Mouse (Mus musculus) cerebellum, adult 9-10 months (tissue): Measurements from ENCODE around the gene Slamf9.
A peak's percentile ranks its signal among the peaks of the same experiment; 100 is the strongest.

Experiments
- DNase-seq: peaks from one replicate; pipeline ENCODE4 v3.0.0; 2022

The Slamf9 gene

GRCm38 (mm10) chr1:172463387-172464333 lies 11.5 kb upstream of the Slamf9 start:
- no peak for DNase-seq

DNA sequence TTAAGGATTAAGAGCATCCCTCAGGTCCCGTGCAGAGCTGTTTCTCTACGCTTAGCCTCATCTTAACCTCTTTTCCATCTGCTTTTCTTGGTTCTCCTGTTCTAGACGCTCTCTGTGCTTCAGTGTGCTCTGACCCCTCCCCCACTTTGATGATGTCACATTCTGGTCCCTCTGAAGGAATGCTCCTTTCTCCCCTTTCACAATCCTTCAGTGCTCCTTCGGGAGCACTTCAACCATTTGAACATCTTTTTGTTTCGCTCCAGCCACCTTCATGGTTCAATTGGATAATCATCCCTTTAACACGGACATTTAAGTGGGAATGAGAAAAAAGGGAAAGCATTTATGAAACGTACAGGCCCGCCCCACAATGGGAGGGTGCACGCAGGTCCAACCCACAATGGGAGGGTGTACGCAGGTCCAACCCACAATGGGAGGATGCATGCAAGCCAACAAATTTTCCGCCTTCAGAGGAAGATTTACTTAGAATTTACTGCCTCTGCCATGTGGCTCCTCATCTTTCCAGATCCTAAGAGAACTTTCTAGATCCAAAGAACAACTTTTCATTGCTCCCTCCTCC lies 6.8 kb upstream of the Slamf9 start:
- no peak for DNase-seq

DNA sequence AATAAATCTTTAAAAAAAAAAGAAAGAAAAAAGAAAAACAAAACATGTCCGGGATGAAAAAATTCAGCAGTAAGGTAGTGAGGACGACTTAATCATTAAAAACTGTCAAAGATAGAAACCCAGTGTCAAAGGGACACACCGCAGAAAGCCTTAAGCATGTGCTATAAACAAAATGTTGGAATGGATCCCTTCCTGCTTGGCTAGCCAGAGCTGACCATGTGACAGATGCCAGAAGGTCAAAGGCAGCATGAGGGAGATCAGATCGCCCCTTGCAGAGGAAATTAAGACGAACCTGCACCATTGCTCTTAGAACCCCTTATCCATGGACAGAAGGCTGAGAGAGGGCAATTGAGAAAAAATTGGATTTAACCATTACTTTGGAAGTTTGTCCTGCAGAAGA lies 5.8 kb upstream of the Slamf9 start:
- no peak for DNase-seq

- DNase-seq = no peak
Measured at GRCm38 (mm10) chr1:172469810-172470448, 5.2 kb upstream of the Slamf9 start.

DNA sequence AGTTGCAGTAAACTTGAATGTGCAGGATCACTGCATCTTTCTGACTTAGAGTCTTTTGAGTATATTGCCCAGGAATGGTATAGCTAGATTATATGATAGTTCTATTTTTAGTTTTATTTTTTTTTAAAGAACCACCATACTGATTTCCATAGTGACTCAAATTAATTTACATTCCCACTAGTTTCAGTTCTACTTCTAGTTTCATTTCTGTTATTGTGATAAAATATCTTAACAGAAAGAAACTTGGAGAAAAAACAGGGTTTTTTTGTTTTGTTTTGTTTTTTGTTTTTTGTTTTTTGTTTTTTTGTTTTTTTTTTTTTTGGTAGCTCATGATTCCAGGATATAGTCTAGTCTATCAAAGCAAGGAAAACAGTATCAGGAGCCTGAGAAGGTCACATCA lies 2.2 kb upstream of the Slamf9 start:
- DNase-seq = no peak

DNA sequence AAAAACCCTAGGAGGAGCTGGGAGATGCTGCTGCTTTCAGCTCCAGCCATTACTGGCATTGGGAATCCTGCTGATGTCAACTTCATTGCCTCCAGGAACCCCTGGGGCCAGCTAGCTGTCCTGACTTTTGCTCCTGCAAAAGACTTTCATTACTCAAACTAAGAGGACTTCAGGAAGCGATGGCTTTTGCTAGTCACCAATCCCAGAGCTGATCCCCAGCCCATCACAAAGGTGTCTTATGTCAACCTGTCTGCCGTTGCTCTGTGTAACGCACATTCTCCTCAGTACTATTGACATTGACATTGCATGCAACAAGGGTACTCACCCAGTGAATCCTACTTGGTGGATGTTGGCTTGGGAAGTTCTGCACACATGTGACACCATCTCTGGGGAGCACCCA lies 962 bp upstream of the Slamf9 start:
- no peak for DNase-seq

DNA sequence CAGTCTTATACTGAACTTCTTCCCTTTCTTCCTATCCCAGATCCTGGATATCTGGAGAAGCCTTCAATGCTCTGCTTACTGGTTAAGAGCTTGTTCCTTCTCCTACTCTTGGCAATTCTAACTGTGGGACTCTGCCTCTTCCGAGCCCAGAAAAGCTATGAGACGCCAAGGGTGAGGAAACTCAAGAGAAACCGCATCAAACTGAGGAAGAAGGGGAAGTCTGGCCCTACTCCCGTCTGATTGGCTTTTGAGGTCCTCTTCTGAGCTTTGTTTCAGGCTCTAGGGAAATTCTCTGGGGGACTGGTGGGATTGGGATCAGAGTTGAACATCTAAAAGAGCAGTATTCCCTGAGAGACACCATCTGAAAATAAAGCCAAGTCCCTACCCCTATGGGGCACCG lies 2.9 kb downstream of the Slamf9 start:
- DNase-seq = no peak

- DNase-seq = no peak
Measured at GRCm38 (mm10) chr1:172480376-172480775, 5.2 kb downstream of the Slamf9 start.

DNA sequence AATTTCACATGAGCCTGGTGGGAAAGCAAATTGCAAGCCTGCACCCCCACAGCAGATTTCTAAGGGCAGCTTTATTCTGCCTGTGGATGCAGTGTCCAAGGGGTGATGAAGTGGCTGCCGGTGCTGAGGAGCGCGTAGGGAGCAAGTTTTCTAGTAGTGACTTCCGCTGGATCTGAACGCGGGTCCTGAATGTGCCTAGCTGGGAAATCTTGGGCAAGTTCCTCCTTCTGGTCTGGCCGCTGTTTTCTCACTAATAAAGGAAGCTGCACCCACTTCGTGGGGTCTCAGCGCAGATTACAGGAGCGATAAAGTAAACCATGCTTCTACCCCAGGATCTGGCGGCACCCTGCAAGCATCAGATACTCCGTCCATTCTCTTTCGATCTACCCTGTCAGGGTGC lies 6.0 kb downstream of the Slamf9 start:
- DNase-seq = no peak

GRCm38 (mm10) chr1:172481540-172482280 lies 6.6 kb downstream of the Slamf9 start, which contains the start of gene Igsf9:
Gene Igsf9 (plus strand): TSS chr1:172481788.
- DNase-seq = peak; percentile 83

DNA sequence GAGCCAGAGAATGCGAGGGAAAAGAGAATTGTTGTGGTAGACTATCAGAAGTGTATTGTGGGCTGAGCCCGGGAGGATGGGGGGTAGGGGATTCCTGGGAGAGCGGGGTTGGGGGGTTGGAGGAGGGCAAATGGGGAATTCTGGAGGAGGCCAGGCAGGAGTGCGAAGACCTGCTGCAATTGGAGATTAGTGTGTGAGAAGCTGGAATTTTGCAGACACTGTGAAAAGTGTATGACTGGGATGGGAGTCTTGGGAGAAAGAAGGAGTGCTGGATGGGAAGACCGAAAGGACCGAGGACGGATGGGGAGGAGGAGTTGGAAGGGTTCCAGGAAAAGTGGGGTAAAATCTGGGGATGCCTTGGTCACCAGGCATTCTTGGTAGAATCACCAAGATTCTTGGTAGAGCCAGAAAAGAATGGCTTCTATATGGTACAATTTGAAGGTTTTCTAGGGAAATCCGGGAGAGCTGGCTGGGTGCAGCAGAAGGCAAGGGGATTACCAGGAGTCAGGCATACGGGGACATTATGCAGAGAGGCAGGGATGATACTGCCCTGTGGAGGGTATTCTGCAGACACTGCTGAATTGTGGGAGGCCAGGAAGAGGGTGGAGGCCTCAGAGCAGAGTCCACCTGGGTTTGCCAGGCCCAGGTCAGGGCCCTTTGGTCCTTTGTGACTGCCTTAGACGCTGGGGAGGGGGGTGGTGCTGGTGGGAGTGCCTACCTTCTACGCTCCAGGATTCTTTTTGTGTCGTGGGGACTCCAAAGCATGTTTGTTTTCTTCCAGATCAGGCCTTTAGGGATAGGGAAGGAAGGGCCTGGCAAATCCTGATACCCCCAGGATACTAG lies 7.6 kb downstream of the Slamf9 start:
- DNase-seq = peak; percentile 14

- DNase-seq = no peak
Measured at GRCm38 (mm10) chr1:172483361-172483660, 8.2 kb downstream of the Slamf9 start.

DNA sequence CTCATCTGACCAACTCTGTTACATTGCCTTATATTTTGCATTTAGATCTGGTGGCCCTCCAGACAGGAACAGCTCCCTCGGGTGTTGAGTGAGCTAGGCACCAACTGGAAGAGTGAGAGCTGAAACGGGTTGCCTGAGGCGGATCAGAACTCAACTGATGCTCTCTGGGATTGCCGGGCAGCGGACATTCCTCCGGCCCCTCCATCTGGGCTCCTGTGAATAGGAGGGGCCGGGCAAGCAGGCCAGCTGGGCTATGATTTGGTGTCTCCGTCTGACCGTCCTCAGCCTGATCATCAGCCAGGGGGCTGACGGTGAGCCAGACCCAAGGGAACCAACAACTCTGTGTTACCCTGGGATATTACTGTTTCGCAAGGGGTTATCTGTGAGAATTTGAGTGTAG lies 9.1 kb downstream of the Slamf9 start:
- DNase-seq = no peak

DNA sequence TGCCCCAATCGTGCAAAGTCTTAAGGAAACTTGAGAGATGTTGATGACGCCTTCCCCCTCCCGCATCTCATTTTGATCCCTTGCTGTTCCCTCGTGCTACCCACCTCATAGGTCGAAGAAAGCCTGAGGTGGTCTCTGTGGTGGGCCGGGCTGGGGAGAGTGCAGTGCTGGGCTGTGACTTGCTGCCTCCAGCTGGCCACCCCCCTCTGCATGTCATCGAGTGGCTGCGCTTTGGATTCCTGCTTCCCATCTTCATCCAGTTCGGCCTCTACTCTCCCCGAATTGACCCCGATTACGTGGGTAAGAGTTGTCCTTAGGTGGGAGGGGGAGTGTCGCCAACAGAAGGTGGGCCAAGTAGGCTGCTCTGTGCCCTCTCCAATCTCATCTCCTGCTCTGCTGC lies 9.5 kb downstream of the Slamf9 start:
- DNase-seq = no peak

DNA sequence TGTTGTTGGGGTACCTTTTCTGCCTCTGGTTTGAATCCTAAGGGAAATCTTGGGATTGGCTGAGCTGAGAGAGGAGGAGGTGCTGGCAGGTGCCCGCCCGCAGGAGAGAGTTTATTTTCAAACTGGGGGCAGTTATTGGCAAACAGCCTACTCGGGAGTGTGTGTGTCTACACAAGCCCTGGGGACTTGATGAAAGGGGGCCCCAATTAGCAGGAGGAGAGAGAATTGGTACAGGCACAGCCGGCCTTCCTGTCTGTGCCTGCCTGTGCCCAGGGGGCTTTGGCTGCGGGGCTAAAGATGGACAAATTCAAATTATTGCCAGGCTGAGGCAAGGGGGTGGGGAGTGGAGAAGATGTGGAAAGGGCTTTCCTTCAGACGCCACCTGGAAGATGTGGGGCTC lies 10.7 kb downstream of the Slamf9 start:
- DNase-seq = no peak

DNA sequence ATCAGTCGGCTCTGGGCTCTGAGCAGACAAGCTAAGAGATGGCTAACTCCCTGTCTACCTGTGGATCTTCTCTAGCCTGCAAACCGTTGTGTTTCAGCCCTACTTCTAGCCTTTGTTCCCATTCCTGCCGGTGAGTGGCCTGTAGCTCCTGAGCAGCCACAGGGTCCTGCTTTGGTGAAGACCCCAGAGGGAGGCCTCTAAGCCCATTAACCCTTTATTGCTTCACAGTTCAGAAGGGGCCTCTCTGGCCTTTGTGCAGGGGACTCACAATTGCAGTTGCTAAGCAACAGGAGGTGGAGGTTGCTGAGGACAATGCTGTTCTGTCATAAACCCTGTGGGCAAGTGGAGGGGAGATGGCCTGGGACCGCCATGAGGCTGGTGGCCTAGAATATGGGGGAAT lies 11.1 kb downstream of the Slamf9 start:
- DNase-seq = no peak

DNA sequence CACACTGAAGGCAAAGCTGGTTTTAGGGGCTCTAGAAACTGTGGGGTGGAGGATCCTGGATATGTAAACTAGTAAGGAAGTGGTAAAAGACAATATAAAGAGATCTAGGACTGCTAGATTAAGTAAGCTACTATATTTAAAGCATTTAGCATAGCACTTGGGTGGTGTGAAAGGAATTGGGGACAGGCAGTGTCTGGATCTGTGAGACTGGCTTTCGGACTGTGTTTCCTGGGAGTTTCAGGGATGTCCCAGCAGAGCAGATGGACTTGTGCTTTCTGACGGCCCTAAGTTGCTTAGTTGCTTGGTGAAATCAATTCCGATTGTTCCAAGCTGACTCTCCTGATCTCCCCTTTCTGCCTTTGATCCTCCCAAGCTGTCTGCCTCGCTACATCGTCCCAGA lies 11.5 kb downstream of the Slamf9 start:
- no peak for DNase-seq

- no peak for DNase-seq
Measured at GRCm38 (mm10) chr1:172487859-172488258, 12.7 kb downstream of the Slamf9 start.

GRCm38 (mm10) chr1:172488831-172489230 lies 13.7 kb downstream of the Slamf9 start:
- no peak for DNase-seq

- DNase-seq = no peak
Measured at GRCm38 (mm10) chr1:172489585-172490250, 14.6 kb downstream of the Slamf9 start.

DNA sequence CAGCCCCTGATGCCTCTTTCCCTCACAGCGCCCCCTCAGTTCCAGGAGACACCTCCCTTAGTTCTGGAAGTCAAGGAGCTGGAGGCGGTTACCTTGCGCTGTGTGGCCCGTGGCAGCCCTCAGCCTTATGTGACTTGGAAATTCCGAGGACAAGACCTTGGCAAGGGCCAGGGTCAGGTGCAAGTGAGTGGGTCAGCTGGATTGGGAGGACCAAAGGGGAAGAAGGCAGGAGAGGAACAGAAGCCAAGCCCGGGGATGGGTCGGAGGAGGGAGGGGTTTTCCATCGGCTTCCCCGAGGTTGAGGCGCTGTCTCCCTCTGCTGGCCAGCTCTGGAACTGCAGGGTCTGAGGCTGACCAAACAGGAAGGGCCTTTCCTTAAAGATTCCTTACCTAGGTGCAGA lies 15.1 kb downstream of the Slamf9 start:
- peak; percentile 86 for DNase-seq

GRCm38 (mm10) chr1:172492047-172492446 lies 16.9 kb downstream of the Slamf9 start:
- no peak for DNase-seq
